Mouse (Mus musculus): ENCODE measurements around the gene Sema3b.
"Not testable (repeated sequence)": the region's sequence is repeated elsewhere in the genome, so short reads cannot be mapped to it uniquely, and the experiment has no call there.

Sema3b gene

DNA sequence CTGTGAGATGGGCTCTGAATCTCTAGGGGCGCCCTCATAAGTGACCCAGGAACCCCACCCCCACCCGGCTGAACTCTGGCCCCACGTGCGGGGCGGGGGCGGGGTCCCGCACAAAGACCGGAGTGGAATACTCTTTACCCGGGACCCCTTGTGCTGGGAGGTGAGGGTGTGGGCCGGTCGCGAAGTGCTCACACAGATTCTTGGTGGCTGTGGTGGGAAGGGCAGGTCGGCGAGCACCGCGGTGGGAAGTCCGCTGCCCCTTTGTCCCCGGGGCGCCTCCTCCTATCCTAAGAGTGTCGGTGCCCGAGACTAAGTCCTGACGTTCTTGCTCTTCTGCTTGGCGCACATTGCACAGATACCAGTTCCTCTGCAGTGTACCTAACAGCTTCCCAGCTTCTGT is 39.8 kb downstream of the Sema3b start:
- DNase-seq (ENCODE audit: low spot score) = no peak

DNA sequence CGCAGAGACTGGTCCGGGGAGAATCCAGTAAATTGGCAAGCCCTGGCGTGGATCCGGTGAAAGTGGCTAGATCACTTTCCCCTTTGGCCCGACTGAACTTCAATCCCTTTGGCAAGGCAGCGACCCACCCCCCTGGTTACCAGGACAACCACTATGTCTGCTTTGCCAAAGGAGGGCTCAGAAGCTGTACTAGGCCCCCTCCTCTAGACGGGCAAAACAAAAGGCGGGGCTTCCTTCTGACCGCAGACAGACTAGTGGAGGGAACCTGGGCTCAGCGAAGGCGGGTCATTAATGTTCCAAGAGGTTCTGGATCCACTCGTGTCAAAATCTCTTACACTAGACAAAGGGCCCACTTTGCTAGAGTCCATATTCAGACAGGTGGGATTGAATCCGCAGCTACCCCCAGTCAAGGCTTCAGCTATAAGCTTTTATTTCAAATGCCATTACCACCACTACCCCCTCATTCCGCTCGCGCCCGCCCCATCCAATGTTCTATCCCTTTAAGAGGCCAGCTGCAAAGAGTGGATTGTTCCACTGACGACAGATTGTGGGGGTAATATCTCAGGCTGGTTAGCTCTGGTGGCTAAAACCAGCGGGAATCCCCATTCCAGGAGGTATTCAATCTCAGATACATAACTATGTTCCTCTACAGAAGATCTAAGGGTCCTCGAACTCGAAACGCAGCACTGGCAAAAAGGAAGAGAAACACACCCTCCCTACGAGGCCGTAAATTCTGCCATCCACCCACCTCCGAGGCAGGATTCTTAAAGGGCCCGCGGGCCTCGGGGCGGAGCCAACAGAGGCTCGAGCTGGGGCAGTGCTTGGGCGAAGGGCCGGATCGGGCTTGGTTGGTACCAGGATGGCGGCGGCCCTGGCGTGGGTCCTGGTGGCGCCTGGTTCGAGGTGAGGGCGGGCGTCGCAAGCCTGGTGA is 40.4 kb downstream of the Sema3b start:
- peak; percentile 87 for DNase-seq (ENCODE audit: low spot score)

DNA sequence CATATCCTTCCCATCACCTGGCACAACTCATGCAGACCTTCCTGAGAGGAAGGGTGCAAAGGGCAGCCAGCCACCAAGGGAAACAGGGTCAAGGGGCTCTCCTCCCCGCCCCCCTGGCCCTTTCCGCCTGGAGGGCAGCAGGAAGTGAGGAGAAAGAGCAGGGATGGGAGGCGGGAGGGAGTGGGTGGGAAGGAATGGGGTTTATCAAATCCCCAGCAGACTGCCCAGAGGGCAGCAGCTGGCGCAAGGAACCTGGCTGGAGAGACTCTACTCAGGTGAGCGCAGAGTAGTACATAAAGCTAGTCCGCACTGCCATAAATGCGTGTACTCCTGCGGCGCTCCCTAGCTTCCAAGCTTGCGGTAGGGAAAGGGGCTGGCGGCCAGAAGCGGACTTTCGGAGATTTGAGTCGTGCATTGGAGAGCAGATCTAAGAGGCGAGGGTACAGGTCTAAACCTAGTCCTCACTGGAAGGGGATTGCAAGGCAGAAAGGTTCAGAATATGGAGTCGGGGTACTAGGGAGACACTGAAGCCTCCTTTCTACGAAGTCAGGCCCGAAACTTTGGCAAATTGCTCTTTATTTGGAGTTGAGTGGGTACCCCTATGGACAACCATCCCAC is 41.2 kb downstream of the Sema3b start, which contains the start of gene Hyal2:
Hyal2 (plus strand) TSS at position 244 of the 618 bp plus-strand sequence.
- no peak for DNase-seq (ENCODE audit: low spot score)

DNA sequence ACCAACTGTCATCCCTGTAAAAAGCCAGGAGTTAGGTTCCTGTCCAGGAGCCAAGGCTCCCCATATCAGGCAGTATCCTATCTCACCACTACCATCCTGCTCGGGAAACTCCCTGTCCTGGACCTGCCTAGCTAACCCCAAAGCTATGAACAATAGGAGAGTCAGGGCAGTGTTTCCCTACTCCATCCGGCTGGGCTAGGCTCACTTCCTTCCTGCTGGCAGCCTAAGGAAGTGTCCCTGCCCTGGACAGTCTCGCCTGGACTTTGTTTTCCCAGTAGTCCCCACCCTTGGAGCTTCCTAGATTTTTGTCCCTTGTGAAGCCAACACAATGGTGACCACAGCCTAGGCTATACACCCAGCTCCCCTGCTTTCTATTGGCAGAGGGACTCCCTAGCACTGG is 42.2 kb downstream of the Sema3b start:
- no peak for DNase-seq (ENCODE audit: low spot score)

DNA sequence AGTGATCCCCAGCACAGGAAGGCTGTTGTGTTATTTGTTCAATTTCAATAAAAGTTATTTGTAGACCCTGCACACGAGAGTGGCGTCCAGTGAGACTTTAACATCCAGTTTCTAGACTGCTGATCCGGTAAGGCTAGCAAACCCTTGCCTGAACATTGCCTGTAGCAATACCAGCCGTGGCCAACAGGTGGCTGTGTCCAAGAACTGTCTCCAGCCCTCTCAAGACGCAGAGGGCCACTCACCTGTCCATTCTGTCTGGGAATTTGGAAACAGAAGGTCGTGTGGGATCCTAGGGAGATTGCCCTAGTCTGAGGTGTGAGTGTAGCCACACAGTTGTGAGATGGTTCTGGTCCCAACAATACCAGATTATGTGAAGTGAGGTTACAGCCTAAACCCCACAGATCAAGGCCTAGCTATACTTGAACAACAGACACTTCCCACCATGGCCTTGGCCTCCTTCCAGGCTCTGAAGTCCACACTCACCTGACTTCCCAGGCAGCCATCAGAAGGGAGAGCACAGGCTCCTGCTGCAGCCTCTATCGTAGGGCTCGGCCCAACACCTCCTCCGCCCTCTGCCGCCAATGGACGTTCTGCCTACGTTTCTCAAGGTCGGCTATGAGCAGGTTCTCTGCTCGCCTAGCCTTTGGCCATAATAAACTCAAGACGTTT is 42.9 kb downstream of the Sema3b start:
- peak; percentile 91 for DNase-seq (ENCODE audit: low spot score)

DNA sequence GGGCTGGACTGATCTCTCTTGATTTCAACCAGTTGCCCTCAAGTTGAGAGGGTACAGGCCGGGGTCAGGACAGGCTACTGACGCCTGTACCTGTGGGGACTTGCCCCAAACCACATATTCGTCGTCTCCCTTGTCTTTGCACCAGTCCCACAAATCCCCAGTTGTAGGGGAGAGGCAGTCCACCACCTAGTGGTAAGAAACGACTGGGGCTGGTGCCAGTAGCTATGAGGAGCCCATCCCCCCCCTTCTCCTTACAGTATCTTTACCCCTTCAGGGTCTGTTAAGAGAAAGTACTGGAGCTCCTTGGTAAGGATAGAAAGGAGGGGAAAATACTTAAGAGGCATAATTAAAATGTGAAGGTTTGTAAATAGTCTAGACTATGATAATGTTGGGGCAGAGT is 43.5 kb downstream of the Sema3b start:
- not testable (repeated sequence) for DNase-seq (ENCODE audit: low spot score)

DNA sequence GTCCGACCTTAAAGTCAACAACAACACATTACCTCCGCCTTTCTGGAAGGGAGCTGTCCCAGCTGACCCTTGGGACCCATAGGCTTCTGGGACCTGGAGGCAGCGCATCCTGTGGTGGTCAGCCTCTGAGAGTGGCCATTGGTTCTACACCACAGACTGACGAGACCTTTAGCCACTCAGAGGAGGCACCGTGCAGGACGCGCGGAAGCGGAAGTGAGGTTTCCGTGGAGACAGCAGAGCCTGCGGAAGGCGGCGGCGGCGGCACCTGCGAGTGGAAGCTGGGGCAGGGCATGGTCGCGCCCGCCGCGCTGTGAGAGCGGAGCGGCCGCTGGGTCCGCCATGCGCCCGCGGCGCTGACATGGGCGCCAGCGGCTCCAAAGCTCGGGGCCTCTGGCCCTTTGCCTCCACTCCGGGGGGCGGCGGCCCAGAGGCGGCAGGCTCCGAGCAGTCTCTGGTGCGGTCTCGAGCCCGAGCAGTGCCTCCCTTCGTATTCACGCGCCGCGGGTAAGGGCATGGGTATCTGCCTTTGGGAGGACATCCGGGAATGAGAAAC is 45.9 kb downstream of the Sema3b start, which contains the start of gene Tusc2:
Tusc2 (plus strand) TSS at position 227 of the 553 bp plus-strand sequence.
- DNase-seq (ENCODE audit: low spot score) = peak; percentile 91

DNA sequence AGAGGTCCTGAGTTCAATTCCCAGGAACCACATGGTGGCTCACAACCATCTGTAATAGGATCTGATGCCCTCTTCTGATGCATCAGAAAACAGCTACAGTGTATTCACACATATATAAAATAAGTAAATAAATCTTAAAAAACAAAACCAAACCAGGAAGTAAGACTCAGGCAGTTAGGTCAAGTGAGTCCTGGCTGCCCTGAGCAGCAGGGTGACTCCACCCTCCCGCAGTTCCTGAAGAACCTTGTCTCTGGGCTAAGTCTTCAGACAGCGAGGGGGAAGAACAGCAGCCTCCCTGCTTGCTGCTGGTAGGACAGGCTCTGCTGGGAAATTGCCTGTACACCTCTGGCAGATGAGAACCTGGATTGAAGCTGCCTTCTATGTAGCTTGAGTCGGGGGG is 52.7 kb downstream of the Sema3b start:
- no peak for DNase-seq (ENCODE audit: low spot score)

DNA sequence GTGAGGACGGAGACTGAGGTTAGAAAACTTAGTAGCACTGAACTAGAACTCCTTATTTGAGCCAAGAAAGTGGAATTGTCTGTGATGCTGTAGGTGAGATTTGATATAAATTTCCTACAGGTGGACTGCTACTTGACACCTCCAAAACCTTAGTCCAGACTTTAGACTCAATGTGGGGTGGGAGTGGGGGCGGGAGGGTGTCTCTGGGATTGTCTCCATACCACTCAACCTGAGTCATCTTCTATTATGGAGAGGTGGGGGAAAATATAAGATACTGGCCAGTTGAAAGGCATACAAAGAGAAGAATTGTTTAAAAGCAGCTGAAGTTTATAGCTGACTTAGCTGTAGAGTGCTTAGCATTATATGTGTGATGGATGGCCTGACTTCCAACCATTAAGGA is 53.3 kb downstream of the Sema3b start:
- no peak for DNase-seq (ENCODE audit: low spot score)

DNA sequence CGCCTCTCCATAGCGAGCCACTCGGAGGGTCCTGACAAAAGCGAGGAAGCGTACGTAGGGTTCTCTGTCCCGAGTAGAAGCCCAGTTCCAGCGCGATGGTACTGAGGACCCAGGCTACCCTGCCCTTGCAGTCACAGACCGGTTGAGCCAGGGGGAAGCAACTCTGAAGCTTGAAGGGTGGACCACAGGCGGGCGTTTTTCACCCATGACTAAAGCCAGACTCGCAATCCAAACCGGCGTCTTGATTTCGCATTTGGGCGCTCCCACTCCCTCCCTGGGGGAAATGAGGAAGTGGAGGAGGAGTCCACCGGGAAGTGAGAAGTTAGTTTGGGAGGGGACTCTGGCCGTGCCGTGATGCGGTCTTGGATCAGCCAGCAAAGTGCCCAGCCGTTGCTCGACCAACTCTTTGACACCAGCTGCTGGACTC is 54.0 kb downstream of the Sema3b start:
- no peak for DNase-seq (ENCODE audit: low spot score)

DNA sequence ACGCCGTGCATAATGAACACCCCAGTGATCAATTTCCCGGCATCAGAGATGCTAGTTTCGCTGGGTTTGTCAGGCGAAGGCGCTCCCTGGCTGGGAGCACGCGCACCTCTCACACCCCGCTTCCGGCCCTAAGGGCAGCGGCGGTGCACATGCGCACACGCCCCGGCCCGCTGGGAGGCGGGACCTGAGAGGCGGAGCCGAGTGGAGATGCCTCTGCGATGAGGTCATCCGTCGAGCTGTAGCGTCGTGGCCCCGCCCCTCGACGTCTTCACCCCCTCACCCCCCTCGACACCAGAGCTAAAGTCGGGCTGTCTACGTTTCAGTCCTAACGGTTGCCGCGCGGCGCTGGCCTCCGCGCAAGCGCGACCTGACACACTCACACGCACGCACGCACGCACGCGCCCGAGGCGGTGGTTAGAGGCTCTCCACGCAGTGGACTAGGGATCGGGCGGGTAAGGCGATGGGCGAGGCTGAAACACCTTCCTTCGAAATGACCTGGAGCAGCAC is 54.7 kb downstream of the Sema3b start:
- DNase-seq (ENCODE audit: low spot score) = peak; percentile 96

DNA sequence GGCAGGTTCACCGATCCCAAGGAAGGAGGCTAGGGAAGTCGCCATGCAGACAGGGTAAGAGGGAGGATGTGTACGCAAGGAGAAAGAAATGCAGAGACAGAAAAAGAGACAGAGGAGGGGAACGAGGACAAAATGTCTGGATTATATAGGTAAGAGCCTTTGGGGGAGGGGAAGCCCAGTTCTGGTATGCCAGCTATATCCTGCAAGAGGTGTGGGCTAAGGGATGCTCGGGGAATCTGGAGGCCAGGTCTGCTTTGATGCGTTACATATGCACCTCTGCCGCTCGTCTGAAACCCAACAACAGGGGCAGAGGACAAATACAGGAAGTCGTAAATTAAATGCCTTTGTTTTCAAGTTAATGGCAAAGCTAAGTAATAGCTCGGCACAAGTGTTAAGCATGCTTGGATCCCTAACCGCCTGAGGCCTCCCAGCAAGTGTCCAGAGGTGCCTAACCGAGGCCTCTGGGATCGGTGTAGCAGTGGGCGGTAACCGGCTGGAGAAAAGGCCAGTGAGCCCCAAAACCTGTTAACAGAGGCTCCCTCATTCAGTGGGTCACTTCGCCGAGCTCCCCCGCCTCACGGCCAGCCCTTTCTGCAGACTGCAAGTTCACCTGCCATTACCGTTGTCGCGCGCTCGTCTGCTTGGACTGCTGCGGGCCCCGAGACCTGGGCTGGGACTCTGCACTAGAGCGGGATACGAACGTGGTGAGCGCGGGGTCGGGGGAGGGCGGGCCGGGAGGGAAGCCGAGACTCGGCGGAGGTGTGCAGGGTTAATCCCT is 55.3 kb downstream of the Sema3b start:
- DNase-seq (ENCODE audit: low spot score) = no peak

DNA sequence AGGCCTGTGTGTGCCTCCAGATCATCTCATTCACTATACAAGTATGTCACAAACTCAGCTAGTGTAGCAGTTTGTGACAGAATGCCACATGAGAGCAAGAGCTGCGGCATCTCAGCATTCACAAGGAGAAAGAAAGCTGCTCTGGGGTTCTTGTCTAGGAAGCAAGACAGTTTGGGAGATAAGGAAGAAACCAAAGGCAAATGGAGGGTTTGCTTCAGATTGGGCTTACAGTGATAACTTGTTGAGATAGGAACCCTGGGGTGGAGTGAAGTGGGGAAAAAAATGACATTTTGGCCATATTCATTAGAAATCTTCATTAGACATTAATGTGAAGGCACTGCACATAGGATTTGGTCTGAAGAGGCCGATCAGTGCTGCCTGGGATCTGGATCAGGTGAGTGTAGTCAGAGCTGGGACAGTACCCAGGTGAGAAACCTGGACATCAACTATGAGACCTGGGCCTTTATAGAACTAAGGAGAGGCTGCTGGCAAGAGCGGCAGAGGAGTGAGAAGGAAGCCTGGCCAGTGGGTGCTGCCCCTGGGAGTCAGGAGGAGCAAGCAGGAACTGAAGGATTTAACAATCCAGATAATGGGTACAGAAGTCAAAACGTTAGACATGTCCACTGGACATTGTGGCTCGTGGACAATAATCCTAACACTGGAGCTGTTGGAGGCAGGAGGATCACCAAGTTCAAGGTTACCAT is 56.2 kb downstream of the Sema3b start:
- DNase-seq (ENCODE audit: low spot score) = no peak

DNA sequence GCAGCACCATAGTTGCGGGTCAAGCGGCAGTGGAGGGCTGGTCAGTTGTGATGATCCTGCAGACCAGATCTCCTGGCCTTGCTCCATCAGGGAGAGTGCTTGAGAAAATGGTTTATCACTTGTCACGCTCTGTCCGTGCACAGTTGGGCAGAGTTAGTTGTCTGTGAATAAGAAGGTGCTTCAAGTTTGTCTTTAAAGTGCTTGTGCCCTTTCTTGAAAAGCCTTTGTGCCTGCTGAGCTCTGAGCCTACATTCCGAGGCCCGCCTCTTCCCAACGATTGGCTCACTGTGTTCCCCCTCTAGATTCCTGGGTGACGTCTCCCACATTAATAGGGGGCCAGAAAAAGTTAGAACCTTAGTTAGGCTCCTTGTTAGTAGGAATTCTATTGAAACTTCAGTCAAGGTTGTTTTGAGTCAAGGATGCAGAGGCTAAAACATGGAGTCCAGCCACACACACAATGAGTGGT is 57.1 kb downstream of the Sema3b start:
- no peak for DNase-seq (ENCODE audit: low spot score)

DNA sequence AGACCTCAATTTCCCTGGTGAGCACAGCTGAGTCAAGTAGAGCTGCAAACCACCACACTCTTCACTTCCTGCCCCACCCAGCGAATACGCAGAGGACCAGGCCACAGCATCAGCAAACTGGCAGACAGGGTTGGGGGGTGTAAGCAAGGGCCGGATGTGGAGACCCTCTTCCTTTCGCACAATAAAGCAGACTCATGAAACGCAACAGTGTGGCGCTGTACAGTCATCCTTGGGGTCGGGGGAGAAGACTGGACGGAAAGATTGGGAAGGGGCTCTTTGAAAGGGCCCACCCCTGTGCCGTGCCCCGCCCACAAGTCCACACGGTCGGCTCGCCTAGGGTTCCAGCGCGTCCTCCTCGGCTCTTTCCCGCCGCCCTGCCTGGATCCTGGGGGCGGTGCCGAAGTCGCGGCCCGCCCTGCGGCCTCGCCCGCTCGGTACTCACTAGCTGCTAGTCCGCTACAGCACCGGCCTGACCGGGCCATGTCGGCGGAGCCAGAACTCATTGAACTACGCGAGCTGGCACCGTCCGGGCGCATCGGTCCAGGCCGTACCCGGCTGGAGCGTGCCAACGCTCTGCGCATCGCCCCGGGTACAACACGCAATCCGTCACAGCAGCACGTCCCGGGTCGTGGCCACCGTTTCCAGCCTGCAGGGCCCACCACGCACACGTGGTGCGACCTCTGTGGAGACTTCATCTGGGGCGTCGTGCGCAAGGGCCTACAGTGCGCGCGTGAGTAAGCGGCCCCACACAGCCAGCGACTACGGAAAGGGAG is 57.7 kb downstream of the Sema3b start, which contains the start of gene Rassf1:
Rassf1 (plus strand) TSS at position 439 of the 773 bp plus-strand sequence.
- peak; percentile 80 for DNase-seq (ENCODE audit: low spot score)

DNA sequence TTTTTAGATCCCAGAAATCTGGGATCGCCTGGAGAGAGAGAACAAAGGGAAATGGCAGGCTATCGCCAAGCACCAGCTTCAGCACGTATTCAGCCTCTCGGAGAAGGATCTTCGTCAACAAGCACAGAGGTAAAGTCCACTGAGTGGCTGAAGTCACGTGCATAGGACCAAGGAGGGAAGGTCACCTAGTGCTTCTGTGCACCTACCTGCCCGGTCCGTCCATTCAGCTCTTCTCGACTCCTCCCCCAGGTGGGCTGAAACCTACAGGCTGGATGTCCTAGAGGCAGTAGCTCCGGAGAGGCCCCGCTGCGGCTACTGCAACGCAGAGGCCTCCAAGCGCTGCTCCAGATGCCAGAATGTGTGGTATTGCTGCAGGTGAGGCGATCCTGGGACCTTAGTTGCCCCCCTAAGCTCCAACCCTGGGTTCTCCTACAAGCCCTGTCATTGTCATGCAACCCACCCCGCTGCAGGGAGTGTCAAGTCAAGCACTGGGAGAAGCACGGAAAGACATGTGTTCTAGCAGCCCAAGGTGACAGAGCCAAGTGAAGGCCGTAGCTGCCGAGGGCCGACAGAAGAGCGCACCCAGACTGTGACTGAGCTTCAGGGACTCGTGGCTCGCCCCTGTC is 58.4 kb downstream of the Sema3b start:
- DNase-seq (ENCODE audit: low spot score) = no peak

DNA sequence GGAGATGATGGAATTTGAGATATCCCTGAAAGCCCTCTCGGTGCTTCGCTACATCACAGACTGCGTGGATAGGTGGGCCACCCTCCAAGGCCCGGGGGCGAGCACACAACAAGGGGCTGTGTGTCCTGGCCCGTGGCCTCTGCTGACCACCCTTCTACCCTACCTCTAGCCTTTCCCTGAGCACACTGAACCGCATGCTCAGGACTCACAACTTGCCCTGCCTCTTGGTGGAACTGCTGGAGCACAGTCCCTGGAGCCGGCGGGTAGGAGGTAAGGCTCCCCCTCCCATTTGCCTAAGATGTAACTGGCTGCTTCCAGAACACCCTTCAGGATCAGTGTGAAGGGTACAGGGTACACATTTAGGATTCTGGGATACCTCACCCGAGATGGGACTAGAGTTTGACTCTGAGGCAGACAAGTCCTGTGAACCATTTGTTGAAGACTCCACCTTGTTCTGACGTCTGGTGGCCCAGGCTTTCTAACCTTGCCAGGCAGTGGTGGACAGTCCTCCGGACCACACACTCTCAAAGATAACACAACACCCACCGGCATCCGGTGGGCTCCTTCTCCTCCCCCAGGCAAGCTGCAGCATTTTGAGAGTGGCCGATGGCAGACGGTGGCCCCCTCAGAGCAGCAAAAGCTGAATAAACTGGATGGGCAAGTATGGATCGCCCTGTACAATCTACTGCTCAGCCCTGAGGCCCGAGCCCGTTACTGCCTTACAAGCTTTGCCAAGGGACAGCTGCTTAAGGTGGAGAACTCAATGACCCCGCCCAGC is 59.5 kb downstream of the Sema3b start:
- DNase-seq (ENCODE audit: low spot score) = no peak

DNA sequence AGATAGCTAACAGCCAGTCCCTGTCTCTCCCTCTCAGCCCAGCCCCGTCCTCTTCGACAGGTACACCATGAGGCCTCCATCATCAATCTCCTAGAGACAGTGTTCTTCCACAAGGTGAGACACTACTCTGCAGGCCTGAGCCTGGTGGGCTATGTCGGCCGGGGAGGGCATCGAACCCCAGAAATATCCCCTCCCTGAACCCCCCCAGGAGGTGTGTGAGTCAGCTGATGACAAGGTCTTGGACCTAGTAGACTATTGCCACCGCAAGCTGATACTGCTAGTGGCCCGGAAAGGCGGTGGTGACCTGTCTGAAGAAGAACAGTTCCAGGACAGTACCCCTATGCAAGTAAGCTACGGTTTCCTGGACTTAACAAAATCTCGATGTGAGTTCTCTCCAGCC is 60.2 kb downstream of the Sema3b start:
- DNase-seq (ENCODE audit: low spot score) = no peak

All from testis, postnatal 10 days (tissue).